Mouse (Mus musculus) kidney, adult 18-20 months (tissue): ENCODE results near the gene Mvb12b.

Source experiments
- DNase-seq: peaks from one replicate; pipeline ENCODE4 v3.0.0; 2021

Mvb12b gene

DNA sequence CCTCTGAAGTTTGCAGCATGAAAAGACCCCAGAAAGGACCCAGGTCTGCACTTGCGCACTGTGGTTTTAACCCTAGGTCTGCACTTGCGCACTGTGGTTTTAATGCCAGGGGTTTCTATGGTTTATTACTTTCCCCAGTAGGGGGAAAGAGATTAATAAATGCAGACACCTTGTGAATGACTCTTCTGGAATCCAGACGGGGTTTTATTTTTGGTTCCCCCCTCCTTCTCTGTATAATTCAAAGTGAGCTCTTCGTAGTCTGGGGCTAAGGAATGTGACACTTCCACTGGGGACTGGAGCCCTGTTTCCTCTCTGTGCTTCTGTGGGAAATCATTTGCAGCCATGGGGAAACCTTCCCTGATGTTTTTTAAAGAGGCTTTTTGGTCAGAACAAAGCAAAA lies 113.6 kb downstream of the Mvb12b start:
- DNase-seq: no peak

DNA sequence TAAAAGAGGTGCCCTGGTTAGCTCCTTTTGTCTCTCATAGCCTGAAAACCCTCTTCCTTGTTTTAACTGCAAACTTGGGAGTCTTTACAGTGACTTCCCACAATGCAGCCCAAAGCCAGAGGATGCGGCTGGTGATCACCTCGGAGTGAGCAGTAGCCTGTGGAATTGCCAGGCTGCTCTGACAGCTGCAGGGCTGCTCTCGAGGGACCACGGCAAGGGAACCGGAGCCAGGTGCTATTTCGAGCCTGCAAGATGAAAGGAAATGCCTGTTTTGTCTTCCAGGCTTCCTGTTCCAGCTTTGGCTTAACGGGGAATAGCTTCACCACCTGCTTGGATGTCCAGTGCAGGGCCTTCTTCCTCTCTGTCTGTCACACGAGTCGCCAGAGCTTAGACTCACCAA lies 115.3 kb downstream of the Mvb12b start:
- DNase-seq: no peak

DNA sequence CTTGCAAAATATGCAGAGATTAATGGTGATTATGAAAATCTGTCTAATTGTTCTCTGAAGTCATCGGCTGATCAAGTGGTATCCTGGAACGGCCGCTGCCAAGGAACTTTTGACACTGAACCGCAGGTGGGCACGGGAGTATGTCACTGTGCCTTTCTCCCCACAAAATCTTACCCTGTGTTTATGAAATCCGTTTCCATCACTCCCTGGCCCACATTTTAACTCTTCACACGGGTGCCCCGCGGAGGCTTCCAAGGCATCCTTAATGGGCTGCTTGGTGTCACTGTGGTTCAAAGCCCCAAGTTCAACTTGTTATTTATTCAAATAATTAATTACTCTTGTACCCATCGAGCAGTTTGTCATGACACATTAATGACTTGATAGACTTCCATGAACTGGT lies 116.4 kb downstream of the Mvb12b start:
- no peak for DNase-seq

DNA sequence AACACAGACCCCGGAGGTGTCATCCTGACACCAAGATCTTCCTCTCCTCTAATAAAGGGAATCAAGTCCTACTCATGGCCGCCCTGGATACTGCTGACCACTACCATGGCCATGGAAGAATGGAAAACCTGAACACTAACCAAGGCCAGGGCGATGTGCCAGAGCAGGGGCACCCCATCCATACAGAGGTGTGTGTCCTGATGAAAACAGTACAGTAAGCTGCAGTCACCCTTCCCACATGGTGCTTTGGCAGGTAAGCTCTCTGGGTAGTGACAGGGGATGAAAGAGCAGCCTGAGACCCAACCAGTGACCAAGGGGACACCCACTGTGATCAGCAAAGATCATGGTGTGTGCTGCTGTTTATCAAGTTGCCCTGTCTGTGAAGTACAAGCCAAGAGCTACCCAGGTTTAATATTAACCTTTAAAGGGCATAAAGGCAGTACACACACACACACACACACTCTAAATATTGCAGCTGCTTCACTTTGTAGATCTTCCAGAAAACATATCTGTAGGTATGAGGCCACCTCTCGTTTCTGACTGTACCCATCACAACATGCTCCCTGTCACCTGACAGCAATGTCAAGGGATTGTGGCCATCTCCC lies 117.1 kb downstream of the Mvb12b start:
- peak; percentile 67 for DNase-seq

DNA sequence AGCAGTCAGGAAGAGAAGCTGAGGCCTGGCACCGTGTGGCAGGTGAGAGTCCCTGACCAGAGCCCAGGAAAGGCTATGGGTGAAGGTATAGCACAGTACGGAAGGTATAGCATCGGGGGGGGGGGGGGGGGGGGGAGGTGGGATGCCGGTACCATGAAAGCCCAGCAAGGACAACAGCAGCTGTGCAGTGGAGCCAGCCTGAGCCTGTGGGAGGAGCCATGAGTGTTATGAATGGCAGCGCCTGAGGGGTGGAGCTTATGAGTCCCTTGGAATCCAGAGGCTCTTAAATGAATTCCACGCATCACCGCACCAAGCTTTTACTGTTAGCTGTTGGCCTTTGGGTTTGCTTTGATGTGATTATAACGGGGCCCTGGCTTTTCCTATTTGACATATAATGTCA lies 123.3 kb downstream of the Mvb12b start:
- DNase-seq: peak; percentile 39

DNA sequence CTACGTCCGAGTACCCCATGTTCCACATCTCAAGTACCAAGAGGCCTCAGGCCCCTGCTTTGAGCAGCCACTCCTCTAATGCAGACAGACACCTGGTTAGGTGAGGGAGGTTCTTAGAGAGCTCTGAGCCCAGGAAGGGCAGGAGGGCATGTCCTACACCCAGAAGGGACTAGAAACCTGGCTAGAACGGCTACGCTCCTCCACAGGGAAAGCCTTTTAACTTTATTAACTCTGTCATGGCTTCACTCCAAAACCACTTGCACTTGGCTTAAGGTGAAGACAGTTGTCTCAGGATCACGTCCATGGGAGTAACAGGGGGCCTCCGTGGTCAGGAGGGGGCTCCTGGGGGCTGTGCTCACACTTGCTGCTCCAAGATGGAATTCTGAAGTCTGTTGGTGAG lies 125.5 kb downstream of the Mvb12b start:
- DNase-seq: peak; percentile 42

DNA sequence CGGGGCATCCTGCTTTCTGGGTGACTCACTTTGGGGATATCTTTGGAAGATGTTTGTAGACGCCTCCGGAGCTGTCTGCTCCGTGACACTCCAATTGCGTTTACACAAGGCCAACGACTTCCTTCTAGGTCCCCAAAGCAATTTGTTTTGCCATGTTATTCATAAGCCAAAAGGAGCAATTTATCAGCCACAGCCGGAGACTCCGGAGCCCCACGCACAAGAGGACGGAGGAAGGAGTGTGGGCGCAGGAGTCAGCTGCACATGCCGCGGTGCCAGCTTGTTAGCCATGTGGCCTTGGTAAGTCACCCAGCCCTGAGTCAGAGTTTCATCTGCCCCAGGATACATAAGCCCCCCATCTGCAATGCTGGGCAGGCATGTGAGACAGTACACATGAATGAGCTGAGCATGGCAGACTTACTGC lies 127.2 kb downstream of the Mvb12b start:
- no peak for DNase-seq

DNA sequence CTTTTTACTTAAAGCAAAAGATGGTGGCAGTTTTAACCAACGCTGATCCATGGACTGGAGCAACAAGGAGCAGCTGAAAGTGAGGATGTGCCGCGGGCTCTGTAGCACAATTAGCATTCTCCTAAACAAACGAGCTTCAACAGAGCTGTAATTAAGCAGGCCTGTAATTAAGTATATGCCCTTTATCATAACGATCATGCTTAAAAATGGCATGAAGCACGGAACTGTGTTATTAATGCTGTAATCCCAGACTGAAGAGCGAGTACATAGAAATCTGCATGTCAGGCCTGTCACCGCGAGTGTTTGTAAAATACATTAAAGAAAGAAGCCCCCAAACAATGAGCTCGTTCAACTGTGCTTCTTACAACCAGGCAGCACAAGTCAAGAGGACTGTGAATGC lies 128.3 kb downstream of the Mvb12b start:
- no peak for DNase-seq

DNA sequence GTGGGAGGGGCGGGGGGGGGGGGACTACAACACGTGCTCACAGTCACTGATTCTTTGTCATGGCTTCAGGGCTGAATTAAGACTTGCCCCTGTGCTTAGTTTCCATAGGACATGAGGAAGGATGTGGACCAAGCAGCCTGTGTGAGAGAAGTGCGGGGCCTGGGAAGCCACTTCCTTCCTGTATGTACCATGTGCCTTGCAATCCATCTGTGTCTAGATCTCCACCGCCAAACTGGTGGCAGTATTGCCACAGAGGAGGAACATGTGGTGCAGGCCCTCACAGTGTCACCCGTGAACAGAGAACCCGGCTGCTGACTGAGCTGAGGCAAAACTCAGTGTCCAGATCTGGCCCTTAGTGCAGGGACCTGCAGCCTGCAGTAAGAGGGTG lies 132.1 kb downstream of the Mvb12b start:
- no peak for DNase-seq

DNA sequence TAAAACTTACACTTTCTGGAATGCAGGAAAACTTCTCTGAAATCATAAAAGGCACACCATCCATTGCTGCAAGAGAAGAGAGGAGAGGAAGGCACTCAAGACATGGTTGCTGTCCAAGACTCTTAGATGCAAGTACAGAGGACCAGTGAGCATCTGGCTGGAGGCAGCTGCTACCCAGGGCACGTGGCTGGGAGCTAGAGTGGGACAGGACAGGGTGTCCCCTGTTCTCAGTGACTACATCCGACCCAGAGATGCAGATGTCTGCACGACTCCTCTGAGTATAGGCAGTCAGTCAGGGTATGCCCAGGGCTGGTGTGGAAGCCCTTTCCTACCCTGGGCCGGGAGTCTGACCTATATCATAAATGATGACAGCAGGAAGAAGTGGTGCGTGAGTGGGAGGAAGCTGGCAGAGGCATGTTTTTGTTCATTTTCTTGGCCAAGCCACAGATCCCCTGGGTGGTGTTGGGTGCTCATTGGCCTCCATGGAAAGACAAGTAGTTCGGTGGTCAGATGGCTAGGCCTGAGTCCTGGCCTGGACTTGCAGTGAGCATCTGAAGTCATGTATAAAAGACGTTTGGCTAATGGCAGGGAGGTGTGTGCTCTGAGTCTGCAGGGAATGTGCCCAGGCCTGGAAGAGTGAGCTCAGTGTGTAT lies 132.6 kb downstream of the Mvb12b start:
- no peak for DNase-seq

DNA sequence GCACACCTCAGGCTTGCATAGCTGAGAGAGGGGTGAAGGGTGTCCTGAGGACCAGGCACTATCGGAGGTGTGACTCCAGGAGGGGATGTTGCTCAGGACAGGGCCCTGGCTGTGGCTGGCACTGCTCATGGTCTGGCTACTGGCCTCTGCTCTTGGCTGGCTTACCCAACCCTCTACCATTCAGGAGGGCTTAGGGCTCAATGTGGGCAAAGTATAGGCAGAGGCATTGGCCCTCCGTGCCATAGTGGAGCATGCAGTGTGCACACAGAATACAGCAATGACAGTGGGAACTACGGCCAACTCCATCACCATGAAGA lies 133.5 kb downstream of the Mvb12b start:
- no peak for DNase-seq

DNA sequence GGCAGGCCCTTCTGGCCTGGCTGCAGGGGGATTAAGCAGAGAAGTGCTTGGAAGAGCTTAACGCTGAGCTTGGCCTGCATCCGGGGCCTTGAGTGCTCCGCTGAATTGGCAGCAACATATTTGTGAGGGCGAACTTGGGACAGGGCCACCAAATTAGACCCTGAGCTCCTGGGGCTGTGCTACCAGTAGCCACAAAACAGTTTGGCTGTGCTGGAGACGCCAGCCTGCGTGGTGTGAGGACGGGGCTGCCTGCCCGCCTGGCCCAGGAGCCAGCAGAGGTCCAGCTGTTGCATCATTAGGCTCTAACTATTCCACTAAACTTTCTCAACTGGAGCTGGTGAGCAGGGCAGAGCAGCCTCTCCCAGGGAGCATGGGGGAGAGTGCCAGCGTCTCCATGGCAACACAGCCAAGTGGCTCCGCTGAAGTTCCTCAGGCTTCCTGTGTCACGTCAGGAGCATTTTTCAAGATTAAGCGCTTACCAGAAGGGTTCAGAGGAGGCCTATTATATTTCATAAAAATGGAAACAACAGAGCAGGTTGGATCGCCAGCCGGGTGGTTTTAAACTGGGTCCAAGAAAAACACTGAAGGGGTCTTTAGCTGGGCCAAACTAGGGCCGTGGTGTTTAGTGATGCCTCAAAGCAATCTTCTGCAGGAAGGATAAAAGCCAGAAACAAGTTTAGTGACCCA lies 134.0 kb downstream of the Mvb12b start:
- peak; percentile 77 for DNase-seq

DNA sequence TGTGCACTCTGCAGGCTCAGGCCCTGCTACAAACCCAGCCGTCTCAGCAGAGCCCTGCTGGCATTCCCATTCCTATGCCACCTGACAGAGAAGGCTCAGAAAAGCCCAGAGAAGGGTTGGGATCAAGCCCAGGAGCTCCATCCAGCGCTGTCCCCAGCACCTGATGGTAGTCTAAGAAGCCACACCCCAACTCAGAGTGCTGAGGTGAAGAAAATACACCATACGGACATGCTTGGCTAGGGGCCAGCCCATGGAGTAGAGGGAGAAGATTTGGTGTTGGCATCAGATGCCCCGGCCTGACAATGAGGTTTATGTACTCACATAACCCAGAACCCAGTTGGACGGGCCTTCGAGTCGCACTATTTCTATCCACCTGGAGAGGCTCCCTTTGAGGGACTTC lies 137.1 kb downstream of the Mvb12b start:
- DNase-seq: no peak

DNA sequence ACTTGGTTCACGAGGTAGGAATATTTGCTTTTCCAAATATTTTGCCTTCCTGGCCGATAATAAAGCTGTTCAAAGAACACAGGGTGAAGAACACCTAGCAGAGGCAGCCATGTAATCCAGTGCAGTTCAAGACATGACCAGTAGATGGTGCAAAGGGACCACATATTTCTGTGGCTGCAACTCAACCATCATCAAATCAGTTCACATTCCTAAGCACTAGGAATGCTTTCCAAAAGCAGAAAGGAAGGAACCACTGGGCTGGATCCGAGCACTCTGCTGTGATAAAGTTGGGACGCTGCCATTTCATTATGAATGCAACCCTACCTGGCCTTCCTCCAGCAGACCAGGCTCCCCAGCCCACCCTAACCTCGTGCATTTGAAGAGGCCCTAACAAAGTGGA lies 141.3 kb downstream of the Mvb12b start:
- peak; percentile 81 for DNase-seq

DNA sequence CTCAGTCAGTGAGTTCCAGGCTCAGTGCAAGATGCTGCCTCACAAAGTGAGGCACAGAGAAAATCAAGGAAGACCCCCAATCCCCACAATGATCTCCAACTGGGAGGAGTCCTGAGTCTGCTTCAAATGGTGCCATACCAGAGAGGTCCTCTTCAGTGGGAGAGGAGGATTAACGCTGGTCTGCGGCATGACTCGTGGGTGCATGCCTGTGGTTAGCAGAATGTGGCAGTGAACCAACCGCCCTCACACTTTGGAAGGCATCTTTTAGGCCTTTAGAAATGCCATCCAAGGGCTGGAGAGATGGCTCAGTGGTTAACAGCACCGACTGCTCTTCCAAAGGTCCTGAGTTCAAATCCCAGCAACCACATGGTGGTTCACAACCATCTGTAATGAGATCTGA lies 142.0 kb downstream of the Mvb12b start:
- no peak for DNase-seq

DNA sequence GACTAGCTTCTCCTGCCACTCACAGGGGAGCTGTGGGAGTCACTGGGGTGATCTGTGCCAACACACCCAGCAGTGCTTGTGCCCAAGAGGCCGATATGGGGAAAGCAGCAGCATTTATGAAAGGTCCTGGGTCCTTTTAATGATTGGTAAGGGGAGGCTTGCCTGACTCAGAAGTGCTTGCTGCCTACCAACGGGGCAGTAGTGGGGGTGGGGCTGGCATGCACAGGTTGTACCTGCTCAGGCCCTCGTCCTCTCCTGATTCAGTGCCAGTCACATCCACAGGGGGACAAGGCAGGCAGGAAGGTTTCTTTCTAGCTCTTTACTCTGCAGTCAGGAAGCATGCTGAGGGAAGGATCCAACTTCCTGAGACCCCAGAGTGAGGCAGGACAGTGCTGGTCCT lies 150.6 kb downstream of the Mvb12b start:
- no peak for DNase-seq

DNA sequence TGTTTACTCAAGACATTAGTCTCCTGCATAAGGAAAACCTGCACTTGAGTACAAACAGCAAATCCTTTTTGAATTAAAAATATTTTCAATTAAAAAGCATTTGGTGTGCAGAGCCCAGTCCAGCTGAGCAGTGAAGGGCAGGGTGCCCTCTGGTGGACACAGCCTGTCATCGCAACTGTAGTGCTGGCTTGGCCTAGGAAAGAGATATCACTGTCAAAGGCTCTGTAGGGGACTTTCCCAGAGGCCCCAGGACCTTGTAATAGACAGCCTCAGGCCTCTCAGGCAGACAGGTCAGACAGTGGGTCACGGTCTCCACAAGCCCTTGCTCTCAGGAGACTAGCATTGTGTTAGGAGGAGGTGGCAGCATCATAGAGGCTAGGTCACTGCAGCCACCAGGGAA lies 151.0 kb downstream of the Mvb12b start:
- DNase-seq: peak; percentile 72

DNA sequence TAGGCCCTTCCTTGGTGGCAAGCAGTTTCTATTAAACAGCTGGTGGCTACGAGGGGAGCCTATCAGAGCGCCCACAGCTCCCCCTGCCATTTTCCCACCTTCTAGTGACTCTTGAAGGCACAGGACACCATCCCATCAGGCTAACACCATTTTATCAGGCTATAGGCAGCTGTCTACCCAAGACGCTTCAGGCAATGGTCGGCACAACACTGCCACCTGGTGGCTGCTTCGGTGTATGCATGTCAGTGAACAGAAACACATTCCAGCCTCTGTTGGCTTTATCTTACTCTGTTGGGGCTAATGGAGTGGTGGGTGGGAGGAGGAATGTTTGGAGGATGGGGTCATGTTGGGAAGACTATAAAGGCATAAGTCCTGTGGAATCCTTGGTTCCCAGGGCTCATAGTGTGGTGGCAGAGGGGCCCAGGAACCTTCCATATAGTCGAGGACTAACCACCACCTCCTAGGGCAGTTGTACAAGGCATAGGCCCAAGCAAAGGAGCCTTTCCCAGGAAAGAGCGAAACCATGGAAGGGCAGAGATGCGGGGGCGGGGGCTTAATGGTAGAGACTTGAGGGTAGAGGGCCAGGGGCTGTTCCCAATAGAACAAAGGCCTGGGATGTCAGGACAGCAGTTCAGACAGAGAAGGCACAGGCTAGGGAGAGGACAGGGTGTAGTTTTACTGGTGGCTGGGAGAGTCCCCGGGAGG lies 152.8 kb downstream of the Mvb12b start:
- peak; percentile 82 for DNase-seq

DNA sequence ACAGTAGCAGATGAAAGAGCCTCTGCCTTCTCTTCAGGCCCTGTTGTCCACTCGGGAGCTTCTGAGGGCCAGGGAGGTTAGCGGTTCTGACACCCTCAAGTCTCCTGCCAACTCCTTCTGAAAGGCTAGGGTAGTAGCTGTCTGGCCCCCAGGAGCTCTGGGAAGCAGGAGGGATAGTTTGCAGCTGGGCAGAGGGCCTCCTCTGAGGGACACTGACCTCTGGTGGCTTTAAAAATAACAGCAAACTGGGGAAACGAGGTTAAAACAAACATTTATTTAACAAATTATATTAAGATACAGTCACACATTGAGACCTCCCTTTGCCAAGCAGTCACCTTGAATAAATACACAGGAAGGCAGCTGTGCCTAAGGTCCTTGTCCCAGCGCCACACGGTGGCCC lies 158.0 kb downstream of the Mvb12b start:
- no peak for DNase-seq

DNA sequence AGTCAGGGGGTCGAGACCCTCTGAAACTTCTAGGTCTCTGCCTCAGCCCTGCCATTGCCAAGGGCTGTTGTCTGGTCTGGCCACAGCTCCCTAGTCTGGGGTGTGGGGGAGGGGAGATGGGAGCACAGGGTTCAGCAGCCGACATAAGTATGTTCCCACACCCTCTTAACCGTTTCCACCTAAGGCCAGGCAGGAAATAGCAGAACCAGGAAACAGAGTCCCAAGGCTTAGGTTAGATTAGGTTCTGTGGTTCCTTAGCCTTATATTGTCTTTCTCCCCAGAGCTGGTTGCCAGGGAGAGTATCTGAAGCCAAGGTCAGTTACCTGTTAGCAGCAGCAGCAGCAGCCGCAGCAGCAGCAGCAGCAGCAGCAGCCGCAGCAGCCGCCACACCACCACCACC lies 160.5 kb downstream of the Mvb12b start:
- no peak for DNase-seq

DNA sequence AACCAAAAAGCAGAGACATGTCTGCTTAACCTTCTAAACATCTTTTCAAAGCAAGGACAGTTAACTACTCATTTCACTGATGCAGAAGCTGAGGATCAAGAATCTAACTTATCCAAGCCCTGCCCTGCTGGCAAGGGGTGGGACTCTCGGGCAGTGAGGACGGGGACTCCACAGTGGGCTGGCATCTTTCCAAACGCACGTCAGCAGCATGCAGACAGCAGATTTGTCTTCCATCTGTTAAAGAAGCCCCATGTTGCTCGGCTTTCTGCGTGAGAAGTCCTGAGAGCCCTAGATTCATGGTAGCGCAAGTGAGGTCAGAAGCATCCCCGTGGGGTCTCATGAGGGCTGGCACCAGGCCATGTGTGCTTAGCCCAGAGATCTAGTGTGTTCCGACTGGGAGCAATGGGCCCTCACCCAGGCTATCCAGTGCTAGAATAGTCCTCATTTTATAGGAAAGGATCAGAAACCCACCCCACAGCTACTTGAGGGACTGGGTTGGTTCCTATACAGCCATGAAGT lies 167.3 kb downstream of the Mvb12b start:
- no peak for DNase-seq

DNA sequence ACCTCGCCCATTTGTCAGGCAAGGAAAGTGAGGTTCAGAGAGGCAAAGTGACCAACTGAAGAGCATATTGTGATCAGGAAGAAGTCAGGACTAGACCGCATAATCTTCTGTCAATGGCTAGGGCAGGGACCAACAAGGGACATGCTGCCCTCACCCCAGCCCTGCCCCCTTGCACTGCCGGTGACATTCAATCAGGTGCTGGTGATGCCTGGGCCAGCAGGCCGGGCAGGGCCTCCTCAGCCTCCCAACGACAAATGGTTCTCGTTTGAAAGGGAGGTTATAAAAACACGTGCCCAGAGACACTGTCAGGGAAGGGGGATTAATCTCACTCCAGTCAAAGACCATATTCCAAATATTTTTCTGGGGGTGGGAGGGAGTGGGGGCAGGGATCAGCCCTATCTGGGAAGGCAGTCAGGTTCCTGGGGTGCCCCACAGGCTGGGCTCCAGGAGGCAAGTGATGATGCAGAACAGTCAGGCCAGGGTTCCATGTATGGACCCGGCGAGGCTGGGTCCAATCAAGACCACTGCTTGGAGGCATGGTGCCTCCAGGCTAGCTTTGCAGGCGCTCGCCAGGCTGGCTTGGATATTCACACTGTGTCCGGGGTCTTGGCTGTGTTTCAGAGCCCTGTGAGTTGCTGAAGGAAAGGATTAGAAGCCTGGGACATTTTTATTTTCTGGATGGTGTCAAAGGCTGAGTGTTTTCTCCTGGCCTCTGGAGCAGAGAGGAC lies 168.2 kb downstream of the Mvb12b start:
- no peak for DNase-seq

DNA sequence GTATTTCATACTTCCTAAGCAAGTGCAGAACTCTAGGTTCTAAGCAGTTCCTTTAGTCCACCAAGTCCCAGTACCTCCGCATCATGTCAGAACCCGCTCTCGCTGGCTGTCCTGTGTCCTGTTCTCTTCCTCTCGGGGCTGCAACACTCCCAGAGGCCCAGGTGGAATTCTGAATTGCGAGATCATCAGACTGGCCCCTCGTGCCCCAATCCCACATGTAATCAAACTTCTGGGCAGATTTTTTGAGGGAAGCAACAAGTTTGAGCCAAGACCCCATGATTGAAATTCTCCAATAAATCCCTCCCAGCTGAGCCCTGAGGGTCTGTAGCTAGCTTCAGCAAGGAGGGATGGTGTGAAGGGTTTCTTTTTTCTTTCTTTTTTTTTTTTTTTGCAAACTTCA lies 169.2 kb downstream of the Mvb12b start:
- no peak for DNase-seq
